Mouse (Mus musculus) embryo, embryonic 11 days (tissue): ENCODE measurements around the gene Kctd6.
"Not testable (repeated sequence)": the region's sequence is repeated elsewhere in the genome, so short reads cannot be mapped to it uniquely, and the experiment has no call there.

Source experiments
- DNase-seq: peaks from one replicate; pipeline ENCODE4 v3.0.0-alpha.2; 2015

Kctd6 gene

DNA sequence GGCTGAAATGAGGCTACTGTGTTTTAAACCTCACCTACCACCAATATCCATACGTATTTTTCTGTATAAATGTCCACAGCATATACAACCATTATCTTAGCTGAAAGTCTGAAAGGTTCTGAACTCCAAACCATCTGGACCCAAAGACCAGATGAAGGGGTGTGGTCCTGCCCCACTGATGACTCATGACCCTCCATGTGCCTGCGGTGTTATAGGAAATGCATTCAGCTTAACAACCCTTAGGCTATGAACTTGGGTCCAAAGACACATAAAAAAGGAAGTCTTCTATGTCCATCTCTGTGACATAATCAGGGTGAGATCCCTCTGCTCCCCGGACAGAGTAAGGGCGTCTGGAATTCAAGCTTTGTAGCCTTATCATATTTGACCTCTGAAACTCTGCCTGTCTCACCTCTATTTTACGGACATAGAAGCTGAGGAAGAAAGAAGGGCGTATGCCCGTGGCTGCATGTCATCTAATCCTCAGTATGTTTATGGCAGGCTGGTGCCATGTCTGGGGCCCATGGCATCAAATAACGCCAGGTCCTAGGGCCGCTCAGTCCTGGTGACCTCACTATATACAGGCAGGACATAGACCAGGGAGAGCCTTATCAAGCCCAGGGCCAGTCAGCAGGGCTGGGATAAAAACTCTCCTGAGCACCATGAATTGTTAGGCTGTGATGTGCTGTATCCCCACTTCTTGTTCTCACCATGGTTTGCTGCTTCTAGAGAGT, 36.4 kb downstream of the Kctd6 start:
- DNase-seq: no peak

DNA sequence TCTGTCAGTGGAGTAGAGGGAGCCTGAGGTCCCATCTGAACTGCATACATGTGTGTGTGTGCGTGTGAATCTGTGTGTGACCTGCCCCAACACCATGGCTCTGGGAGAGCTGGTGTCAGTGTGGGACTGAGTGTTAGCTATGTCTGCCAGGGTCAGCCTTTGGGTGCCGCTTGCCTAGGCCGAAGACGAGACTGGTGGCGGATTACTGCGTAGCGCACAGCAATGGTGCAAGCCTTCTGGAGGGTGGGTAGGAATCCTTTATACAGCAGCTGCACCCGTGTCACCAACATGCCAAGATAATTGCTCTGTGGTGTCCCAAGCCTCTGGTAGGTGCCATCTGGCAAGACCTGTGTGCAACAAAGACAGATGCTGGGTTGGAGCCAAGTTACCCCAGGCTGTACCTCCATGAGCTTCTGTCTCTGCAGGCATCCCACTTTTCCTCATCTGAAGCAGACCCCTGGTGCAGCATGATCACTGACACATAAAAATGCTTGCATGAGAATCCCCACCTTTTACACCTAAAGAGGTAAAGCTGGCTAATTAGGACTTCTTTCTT, 37.5 kb downstream of the Kctd6 start:
- no peak for DNase-seq

DNA sequence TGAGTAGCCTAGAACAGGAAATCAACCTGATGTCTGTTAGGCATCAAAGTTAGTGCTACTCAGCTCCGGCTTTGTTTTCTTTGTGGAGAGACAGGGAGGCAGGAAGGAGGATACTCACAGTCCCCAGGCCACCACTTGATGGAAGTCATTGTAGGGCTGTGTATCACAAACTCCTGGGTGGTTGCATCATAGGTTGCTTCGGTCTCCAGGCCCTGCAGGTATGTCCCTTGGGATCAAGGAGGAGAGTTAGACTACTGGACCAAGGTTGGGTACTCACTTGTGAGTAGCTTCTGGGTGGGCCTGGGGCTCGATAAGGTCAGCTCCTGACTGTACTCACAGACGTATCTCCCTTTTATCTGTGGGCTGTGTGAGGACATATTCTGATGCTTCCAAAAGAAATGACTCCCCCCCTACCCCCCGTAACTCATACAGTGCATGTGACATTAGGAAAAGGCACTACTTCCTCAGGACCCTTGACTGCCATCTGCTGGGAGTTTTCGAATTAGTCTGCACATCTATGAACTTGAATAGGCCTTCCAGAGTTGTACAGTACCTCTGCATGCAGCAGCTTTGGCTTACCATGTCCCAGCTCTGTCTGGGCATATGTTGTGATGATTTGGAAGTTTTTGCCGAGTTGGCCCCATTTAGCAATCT, 41.3 kb downstream of the Kctd6 start:
- peak; percentile 68 for DNase-seq

GRCm38 (mm10) chr14:8256072-8256471, 42.1 kb downstream of the Kctd6 start:
- DNase-seq: no peak

DNA sequence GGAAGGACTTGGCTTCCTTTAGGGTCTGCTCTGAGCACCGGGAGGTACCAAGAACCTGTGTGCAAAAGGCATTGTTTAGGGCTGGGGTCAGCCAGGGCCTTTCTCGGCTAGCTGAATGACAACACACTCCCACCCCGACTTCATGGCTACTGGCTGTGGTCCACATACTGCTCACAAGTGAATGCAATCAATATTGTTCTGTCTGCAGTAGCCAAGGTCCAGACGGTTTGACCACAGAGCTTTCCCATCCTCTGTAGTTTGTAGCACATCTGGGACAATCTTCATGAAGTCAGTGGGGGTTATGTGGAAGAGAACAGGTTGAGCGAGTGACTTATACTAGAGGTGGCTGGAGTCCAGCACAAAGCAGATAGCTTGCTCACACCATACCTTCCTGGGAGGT, 42.9 kb downstream of the Kctd6 start:
- no peak for DNase-seq

GRCm38 (mm10) chr14:8257521-8258334, 43.8 kb downstream of the Kctd6 start:
- DNase-seq: no peak

DNA sequence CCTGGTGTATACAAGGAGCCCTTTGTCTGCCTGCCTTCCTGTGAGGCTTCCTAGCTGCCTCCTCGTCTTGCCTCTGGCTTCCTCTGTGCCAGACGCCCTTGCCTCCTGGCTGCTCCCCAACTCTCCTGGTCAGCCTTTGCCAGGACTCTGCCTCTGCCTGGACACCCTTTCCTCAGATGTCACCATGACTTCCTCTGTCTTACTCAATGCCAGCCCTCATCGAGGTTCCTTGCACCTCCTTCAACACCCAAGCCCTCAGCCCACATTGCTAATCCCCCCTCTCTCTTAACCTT, 44.3 kb downstream of the Kctd6 start:
- no peak for DNase-seq

GRCm38 (mm10) chr14:8258752-8259151, 44.8 kb downstream of the Kctd6 start:
- DNase-seq: no peak

- DNase-seq: no peak
These were observed 45.2 kb downstream of the Kctd6 start, which contains the start of gene Acox2 for GRCm38 (mm10) chr14:8259166-8259565. Gene Acox2 (minus strand): TSS chr14:8259353.

GRCm38 (mm10) chr14:8260214-8260613, 46.3 kb downstream of the Kctd6 start:
- DNase-seq: no peak

DNA sequence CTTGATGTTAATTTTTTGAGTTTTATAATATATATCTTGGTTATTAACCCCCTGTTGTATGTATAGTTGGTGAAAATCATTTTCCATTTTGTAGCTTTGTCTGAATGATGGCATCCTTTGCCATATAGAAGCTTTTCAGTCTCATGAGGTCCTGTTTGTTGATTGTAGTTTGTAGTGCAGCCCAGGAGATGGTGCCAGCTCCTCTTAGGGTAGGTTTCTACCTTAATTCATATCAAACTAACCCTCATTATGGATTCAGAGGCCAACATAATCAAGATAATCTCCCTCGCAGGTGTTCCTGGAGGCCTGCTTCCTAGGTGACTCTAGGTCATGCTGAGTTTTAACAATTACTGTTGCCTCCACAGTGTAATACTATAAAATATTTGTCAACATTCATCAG, 48.3 kb downstream of the Kctd6 start:
- DNase-seq: no peak

- no peak for DNase-seq
These were observed 50.4 kb downstream of the Kctd6 start for GRCm38 (mm10) chr14:8264378-8264777.

- DNase-seq: not testable (repeated sequence)
These were observed 57.3 kb downstream of the Kctd6 start for GRCm38 (mm10) chr14:8271281-8271680.
